Comparison of ENCODE assay signal across 18 mouse cellular contexts in genomic region chr2:179947607-179948006, GRCm38 (mm10). TPM values are rescaled to one million over a fixed set of nuclear protein-coding genes. Genes with fewer than 3 reads are reported as not detected.
DNase-seq lines count a peak whose midpoint lies in the region; ATAC-seq lines count a peak whose summit lies in the region.
"Had no signal": no experiment of that assay in that cellular context is flagged by ENCODE, and none has a peak within 500 bp of the region (broad histone marks: within the 10 kb centered on the region; RNA-seq: fewer than 3 reads in every experiment).

No protein-coding gene starts in this region.

- no peaks in the 10 kb centered on the region for H3K36me3 ChIP-seq in heart, embryonic 12.5 days
- no peaks in the 10 kb centered on the region for H3K36me3 ChIP-seq in kidney, embryonic 16.5 days (ENCODE audit: insufficient read depth, low read length)
- no peaks in the 10 kb centered on the region for H3K36me3 ChIP-seq in megakaryocyte, embryonic 14.5 days (replicated peaks; ENCODE audit: low read length)
- H3K36me3 ChIP-seq in stomach, embryonic 16.5 days (ENCODE audit: control insufficient read depth, insufficient read depth, low read length), result no peaks in the 10 kb centered on the region
- H3K36me3 ChIP-seq: embryonic facial prominence, embryonic 13.5 days had no signal

- 62% methylated on average over 5 of the region's 5 CpGs for WGBS in heart, embryonic 12.5 days
- 35% methylated on average over 5 of the region's 5 CpGs for WGBS in kidney, embryonic 16.5 days
- WGBS in stomach, embryonic 16.5 days, result 44% methylated on average over 5 of the region's 5 CpGs

- H3K9ac ChIP-seq in heart, embryonic 12.5 days, result no peak overlapping the region
- H3K9ac ChIP-seq in kidney, embryonic 16.5 days (replicated peaks; ENCODE audit: low read length), result no peak overlapping the region
- H3K9ac ChIP-seq in stomach, embryonic 16.5 days (ENCODE audit: low read length), result no peak overlapping the region
- H3K9ac ChIP-seq: embryonic facial prominence, embryonic 13.5 days; forebrain, postnatal 0 days; liver, postnatal 0 days had no signal

- H3K4me1 ChIP-seq in heart, embryonic 12.5 days (replicated peaks), result peaks cover 70% of the 10 kb centered on the region
- peaks cover 35% of the 10 kb centered on the region for H3K4me1 ChIP-seq in kidney, embryonic 16.5 days (ENCODE audit: insufficient read depth, low read length)
- H3K4me1 ChIP-seq in megakaryocyte, embryonic 14.5 days, result peaks cover 99% of the 10 kb centered on the region
- H3K4me1 ChIP-seq in stomach, embryonic 16.5 days (ENCODE audit: control insufficient read depth, insufficient read depth, low read length), result peaks cover 35% of the 10 kb centered on the region

- H3K9me3 ChIP-seq in heart, embryonic 12.5 days (replicated peaks), result no peaks in the 10 kb centered on the region
- no peaks in the 10 kb centered on the region for H3K9me3 ChIP-seq in kidney, embryonic 16.5 days (ENCODE audit: low read length)
- no peaks in the 10 kb centered on the region for H3K9me3 ChIP-seq in megakaryocyte, embryonic 14.5 days
- no peaks in the 10 kb centered on the region for H3K9me3 ChIP-seq in stomach, embryonic 16.5 days (replicated peaks; ENCODE audit: control insufficient read depth, low read length)
- H3K9me3 ChIP-seq: embryonic facial prominence, embryonic 13.5 days had no signal

- H3K27me3 ChIP-seq in heart, embryonic 12.5 days (replicated peaks), result no peaks in the 10 kb centered on the region
- no peaks in the 10 kb centered on the region for H3K27me3 ChIP-seq in kidney, embryonic 16.5 days (ENCODE audit: insufficient read depth, low read length)
- H3K27me3 ChIP-seq in megakaryocyte, embryonic 14.5 days (replicated peaks), result no peaks in the 10 kb centered on the region
- no peaks in the 10 kb centered on the region for H3K27me3 ChIP-seq in stomach, embryonic 16.5 days (ENCODE audit: control insufficient read depth, insufficient read depth, low read length)
- H3K27me3 ChIP-seq: embryonic facial prominence, embryonic 13.5 days had no signal

- no peak overlapping the region for H3K27ac ChIP-seq in heart, embryonic 12.5 days (ENCODE audit: poor library complexity, severe bottlenecking)
- no peak overlapping the region; the same call in 1 of the 2 replicates for H3K27ac ChIP-seq in kidney, embryonic 16.5 days (ENCODE audit: low read length)
- 0 out of 2 replicates have a peak overlapping the region, but pooled peaks have one; percentile 6 for H3K27ac ChIP-seq in stomach, embryonic 16.5 days (ENCODE audit: low read length)
- H3K27ac ChIP-seq: embryonic facial prominence, embryonic 13.5 days had no signal

- H3K4me2 ChIP-seq in heart, embryonic 12.5 days, result no peak overlapping the region
- H3K4me2 ChIP-seq in kidney, embryonic 16.5 days (replicated peaks; ENCODE audit: low read depth, low read length), result no peak overlapping the region
- H3K4me2 ChIP-seq in stomach, embryonic 16.5 days (ENCODE audit: low read depth, low read length), result no peak overlapping the region
- H3K4me2 ChIP-seq: embryonic facial prominence, embryonic 13.5 days had no signal

- ATAC-seq in heart, embryonic 12.5 days (ENCODE audit: insufficient number of reproducible peaks, low FRiP score), result 0 out of 2 replicates have a peak, but pooled peaks have one; percentile 10
- ATAC-seq in kidney, embryonic 16.5 days (ENCODE audit: low FRiP score, low TSS enrichment), result peak; percentile 37; the same call in 1 of the 2 replicates
- no peak for ATAC-seq in megakaryocyte, adult 5-6 weeks (ENCODE audit: poor library complexity, severe bottlenecking)
- no peak for ATAC-seq in stomach, embryonic 16.5 days (ENCODE audit: insufficient read depth, low FRiP score)
- ATAC-seq: forebrain, postnatal 0 days; liver, postnatal 0 days had no signal

- no peak for DNase-seq in heart, postnatal 4 days
- no peak for DNase-seq in kidney, postnatal 10 days
- DNase-seq: adrenal gland, postnatal 14 days; B cell, adult 2 months; cerebellum, adult 18-20 months; forebrain, postnatal 0 days; heart, adult 18-20 months; heart, postnatal 14 days; kidney, postnatal 36 days; liver; liver, postnatal 0 days; right cerebral cortex, postnatal 4 days had no signal

- H3K4me3 ChIP-seq in heart, embryonic 12.5 days, result no peak overlapping the region
- no peak overlapping the region for H3K4me3 ChIP-seq in kidney, embryonic 16.5 days (ENCODE audit: low read length)
- H3K4me3 ChIP-seq in megakaryocyte, embryonic 14.5 days (replicated peaks), result peak overlapping the region; percentile 29
- no peak overlapping the region for H3K4me3 ChIP-seq in stomach, embryonic 16.5 days (replicated peaks; ENCODE audit: low read length)
- H3K4me3 ChIP-seq: embryonic facial prominence, embryonic 13.5 days had no signal

RNA-seq across cellular contexts. Expression of gene Taf4, which starts 28.8 kb away (rescaled TPM):
- 2.4 and 2.7 TPM in 2 replicates for polyA plus RNA-seq in heart, embryonic 12.5 days (2016; fragmentation: Nextera tagmentation; extraction: Ambion mirVana)
- 10 to 100 TPM; 18.3 to 20.6 TPM for total RNA-seq in heart, postnatal 4 days (2021)
- 3.4 and 4.1 TPM in 2 replicates for polyA plus RNA-seq in kidney, embryonic 16.5 days (2015; fragmentation: Nextera tagmentation; extraction: Ambion mirVana)
- 9.1 and 14.6 TPM in 2 replicates for polyA plus RNA-seq in megakaryocyte, embryonic 14.5 days (2012; ENCODE audit: insufficient read depth, low replicate concordance)
- 28.4 and 31.8 TPM in 2 replicates for total RNA-seq in megakaryocyte, adult 5-6 weeks (2015)
- total RNA-seq in megakaryocyte, adult 5-6 weeks (2017), result 27.6 and 43.5 TPM in 2 replicates
- polyA plus RNA-seq in stomach, embryonic 16.5 days (2015; fragmentation: Nextera tagmentation; extraction: Ambion mirVana), result 2.9 and 3.2 TPM in 2 replicates

Comparison
In these comparisons a context has a peak if more than half of its experiments do, and no peak if none do; other contexts are left out.
1. ATAC-seq: peak in heart, embryonic 12.5 days (single experiment) and kidney, embryonic 16.5 days (single experiment); none in megakaryocyte, adult 5-6 weeks (single experiment) and stomach, embryonic 16.5 days (single experiment).